Mouse (Mus musculus) T-cell, adult 2 months (primary cell): ENCODE measurements around the gene Klf13.

Source experiments
- DNase-seq: peaks from one replicate; pipeline ENCODE4 v3.0.0; 2022; ENCODE audit warnings: low spot score

Klf13 gene

GRCm38 (mm10) chr7:63907778-63908495 lies 30.8 kb downstream of the Klf13 start:
- no peak for DNase-seq

GRCm38 (mm10) chr7:63905642-63906041 lies 33.1 kb downstream of the Klf13 start:
- DNase-seq, result no peak

DNA sequence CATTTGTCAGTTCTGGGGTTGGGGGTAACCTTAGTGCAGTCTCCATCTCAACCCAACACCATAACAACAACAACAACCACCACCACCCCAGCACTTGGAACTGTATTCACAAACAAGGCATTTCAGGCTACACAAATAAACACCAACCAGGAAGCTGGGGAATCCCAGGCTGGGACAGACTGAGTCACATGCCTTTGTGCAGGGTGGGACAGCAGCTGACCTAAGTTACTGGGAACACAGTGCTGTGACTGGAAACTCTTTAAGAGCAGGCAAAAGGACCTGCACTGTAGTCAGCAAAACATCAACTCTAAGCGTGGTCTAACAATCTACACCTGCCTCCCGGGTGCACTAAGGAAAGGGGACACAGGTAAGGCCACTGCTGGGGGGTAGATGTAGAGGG lies 33.5 kb downstream of the Klf13 start:
- no peak for DNase-seq

DNA sequence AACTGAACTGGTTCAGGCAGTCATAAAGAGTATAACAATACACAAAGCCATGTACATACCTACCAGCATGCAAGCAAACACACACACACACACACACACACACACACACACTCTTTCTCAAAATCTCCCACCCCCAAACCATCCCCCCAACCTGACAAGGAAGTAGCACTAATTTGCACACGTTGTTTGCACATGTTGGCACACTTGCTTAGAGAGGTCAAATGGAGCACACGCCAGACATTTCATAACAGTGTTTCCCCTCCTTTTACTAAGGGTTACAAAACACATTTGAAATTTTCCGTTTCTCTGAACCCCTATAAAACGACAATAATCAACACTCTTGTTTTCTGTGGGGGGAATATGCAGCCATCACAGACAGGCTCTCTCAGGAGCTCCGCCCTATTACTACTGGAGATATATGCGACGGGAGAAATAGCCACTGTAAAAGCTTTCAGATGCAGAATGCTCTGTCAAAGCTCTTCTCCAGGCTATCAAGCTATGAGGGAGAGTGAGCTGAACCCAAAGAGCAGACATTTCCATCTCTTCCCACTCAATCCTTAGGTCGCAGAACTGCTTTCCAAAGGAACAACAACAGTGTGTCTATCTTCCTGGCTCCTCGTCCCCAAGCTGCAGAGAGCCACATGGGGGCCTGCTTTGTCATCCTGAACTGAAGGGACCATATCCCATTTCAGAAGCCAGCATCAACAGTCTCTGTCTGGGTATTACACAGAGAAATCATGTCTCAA lies 34.9 kb downstream of the Klf13 start:
- DNase-seq, result no peak

DNA sequence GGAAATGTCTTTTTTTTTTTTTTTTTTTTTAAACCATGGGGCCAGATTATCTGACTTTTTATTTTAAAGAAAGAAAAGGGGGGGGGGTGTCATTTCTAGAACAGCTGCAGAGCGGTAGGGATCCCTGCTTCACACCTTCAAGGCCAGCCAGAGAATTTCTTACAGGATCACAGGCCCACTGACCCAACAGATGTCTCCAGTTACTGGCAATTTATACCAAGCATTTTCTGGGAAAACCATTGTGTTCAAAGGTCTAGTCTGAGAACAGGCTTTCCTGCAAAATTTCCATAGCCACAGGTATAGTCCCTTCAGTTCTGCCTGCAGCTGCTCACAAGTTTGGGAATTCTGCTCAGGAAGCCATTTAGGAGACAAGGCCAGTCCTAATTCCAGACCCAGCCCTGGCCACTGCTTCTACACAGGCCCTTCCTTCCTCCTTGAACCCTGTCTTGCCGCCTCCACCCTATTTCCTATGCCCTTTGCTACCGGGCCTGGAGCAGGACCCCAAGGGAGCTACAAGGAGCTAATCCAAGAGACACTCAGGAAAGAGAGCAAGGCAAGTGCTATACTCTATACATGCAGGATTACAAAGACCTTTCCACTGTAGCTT lies 36.0 kb downstream of the Klf13 start:
- DNase-seq, result no peak

DNA sequence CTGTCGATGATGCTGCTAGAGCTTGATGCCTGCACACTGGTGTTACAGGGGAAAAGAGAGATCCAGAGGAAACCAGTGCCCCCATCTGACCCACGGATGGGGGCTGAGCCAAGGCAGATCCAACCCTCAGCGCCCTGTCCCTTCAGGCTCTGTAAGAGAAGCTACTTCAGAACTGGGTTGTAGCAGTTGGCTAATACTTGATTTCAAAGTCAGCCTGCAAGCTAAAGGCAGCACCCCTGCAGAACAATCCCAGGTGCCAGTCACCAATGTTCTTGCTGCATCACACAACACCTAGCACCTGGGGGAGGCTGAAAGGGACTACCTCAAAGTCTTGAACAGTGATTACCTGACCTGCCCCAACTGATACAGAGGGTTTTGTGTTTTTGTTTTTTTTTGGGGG lies 36.8 kb downstream of the Klf13 start:
- no peak for DNase-seq

- no peak for DNase-seq
These were observed 37.4 kb downstream of the Klf13 start for GRCm38 (mm10) chr7:63901346-63901745.

DNA sequence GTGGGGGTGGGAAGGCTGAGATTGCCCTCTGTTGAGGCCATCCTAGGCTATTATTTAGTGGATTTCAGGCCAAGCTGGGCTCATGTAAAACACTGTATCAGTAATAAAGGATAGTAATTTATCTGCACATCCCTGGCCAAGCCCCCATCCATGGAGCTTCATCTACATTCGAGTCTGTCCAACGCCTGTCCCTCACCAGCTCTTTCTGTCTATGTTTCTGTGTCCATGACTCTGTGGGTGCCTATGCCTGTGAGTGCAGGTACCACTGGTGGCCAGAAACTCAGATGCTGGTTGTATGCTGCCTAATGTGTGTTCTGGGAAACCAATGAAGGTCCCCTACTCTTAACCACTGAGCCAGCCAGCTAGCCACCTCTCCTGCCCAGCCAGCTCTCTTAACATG lies 38.3 kb downstream of the Klf13 start:
- DNase-seq, result no peak

GRCm38 (mm10) chr7:63899925-63900324 lies 38.8 kb downstream of the Klf13 start:
- no peak for DNase-seq

DNA sequence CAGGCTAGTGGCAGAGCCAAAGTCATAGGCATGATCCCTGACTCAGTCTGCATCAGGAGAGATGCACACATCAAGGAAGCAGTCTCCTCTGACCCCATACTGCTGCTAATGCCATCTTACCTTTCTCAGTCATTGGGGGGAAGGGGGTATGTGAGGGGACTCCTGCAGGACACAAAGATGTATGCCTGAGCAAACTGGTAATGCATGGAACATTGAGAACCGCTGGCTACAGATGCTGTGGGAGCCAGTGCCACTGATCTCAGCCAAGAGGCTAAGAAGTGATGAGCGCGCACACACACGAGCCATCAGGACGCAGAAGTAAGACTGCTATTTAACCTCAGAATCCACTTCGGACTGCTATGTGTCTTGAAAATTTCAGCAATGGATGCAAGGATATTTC lies 40.5 kb downstream of the Klf13 start:
- DNase-seq, result no peak

DNA sequence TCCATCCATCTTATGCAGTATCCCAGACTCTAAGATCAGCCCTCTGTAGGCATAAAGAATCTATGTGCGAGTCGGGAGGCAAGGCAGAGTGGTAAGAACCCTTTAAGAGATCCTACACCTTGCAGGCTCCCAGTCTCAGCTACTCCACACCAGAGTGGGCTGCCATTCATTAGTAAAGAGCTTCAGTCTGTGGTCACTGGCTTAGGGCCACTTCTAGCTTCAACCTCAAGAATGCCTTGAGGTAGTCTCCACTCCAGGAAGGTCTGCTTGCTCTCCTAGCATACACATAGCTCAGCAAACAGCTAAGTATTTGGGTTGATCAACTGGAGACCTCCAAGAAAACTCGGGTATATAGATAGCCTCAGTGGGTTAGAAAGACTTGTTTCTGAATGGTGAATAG lies 41.1 kb downstream of the Klf13 start:
- no peak for DNase-seq

DNA sequence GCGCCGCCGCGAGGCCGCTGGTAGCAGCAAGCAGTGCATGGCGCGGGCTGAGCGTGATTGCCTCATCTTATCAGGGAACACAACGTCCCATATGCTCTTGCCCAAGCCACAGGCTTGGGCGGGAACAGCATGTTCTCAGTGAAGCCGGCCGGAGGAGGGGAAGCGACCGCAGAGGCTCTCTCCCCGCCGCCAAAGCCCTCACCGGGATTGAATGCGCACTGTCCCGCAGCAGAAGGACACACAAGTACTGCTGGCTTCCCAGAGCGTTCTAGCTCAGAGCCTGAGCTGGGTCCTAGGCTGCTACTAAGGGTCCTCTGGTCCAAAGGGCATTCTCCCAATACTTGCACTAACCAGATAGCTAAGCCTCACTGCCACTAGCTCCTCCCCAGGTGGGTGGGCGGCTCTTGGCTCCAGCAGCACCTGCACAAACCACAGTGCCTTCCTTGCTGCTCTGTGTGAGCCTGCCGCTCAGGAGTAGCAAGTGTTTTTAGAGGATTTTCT lies 41.7 kb downstream of the Klf13 start:
- DNase-seq, result peak; percentile 74

GRCm38 (mm10) chr7:63896276-63896967 lies 42.3 kb downstream of the Klf13 start:
- DNase-seq, result no peak

DNA sequence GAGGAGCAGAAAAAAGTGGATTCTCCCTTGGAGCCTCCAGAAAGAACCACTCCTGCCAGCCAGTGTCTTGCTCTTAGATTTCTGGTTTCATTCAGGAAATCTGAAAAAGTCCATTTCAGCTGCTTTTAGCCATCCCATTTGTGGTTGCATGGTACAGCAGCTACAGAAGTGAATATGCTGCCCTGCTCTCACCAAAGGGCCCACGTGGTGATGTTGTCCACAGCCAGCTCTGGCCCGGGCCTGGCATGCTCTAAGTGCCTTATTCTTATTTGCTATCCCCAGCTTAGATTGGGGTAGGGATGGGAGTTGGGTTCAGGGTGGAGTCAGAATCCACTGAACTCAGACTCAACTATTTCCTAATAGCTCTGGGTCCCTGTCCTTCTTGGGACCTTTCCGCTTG lies 43.5 kb downstream of the Klf13 start:
- no peak for DNase-seq

DNA sequence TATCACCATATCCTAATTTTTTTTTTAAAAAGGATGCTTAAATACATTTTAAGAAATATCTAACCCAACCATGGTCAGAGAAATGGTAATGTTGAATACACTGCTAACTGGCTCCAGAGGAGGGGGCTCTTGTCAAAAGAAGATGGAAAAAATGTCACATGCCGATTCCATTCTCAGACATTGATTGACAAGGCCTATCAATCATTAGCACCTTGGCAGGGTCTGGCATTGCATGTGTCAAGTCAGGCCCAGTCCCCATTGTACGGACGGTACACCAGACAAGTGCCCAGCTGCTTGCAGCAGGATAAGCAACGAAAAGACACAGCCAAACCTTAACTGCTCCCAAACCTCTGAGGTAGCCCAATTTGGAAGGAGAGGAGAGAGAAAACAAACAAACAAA lies 44.1 kb downstream of the Klf13 start:
- DNase-seq, result no peak

- no peak for DNase-seq
These were observed 45.0 kb downstream of the Klf13 start for GRCm38 (mm10) chr7:63893729-63894128.

DNA sequence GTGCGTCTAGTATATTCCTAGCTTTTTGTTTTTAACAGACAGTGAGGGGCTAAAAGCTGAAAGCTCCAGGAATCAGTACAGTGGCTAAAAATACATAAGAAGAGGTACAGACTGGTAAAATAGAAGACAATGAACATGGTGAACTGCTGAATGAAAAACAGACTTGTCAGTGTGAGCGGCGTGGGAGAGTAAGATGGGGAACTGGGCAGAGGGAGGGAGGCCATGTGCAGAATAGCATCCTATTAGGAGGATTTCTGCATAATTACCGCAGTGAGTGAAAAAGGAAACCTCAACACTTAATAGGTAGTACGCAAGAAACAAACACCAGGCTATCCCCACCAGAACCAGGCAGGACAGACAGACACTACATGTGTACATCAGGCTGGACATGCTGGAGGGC lies 45.5 kb downstream of the Klf13 start:
- DNase-seq, result no peak

DNA sequence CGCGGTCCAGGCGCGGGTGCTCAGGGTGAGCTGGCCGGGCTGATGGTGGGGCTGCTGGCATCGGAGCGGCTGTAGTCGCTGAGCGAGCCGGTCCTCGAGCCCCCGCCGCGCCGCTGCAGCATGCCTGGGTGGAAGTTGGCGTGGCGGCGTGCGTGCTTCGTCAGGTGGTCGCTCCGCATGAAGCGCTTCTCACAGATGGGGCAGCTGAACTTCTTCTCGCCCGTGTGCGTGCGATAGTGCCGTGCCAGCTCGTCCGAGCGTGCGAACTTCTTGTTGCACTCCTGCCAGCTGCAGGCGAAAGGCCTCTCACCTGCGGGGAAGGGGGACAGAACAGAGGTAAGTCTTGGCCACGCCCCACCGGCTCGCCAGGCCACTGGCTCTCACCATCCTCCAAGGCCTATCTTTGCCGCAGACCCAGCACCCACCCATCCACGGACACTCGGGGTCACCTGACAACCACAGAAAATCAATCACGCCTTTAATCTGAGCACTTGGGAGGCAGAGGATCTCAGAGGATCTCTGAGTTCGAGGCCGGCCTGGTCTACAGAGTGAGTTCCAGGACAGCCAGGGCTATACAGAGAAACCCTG lies 47.1 kb downstream of the Klf13 start:
- DNase-seq, result no peak

DNA sequence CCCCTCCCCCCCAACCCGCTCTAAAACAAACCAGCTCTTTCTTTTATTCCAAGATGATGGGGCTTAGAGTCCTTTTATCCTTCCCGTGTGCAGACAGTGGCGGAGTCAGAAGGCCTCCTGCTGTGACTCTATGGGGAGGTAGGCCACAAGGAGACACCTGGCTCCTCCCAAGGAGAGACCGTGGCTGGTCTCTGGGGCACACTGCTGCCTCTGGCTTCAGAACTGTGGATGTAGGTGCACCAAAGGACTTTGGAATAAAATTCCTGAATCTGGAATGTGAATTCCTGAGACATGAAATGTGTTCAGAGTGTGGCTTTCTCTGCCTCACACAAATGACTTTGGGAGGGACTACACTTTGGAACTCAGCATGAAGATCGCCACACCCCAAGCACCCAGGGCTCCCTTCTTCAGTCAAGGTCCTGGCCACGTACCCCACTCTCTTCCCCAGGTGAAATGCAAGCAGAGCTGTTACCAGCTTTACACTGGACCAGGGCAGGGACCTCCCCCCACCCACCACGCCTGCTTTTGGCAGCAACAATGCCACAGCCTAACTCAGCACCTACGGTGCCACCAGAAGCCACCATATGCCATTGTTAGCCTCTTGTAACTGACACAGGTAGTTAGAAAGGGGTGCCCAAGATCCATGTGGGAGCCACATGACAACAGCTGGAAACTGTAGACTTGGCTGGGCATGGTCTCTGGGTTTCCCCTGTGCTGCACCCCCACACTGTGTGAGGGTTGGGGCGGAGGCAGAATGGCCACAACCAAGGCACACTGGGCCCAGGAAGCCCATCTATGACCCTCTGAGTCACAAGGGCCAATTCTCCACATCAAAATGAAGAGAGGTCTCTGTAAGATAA lies 49.4 kb downstream of the Klf13 start:
- DNase-seq, result no peak

- DNase-seq, result no peak
These were observed 50.0 kb downstream of the Klf13 start for GRCm38 (mm10) chr7:63888674-63889073.

DNA sequence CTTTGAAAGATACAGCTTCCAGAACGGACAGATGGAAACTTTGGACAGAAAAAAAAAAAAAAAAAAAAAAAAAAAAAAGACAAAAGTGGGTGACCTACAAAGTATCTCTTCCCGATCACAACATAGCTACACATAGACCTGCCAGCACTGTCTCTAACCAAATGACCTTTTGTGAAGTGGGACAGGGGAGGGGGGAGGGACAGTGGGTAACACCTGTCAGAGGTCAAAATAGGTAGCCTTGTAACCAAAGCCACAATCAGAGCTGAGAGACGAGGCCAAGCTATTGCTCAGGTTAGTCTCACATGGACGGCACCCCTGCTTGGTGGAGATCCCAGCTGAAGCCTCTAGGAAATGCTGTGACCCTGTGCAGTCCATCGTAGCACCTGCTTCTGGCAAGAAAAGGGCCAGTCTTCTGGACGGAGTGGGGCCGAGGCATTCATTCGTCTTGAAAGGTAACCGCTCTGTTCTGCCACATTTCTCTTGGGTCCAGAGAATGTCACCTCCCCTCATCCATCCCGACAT lies 51.1 kb downstream of the Klf13 start:
- no peak for DNase-seq
